Mouse (Mus musculus): Measurements from ENCODE around the gene Kirrel. TPM values are rescaled to one million over a fixed set of nuclear protein-coding genes. Genes with fewer than 3 reads are reported as not detected.

Gene Kirrel
- polyA plus RNA-seq, 1 experiment from 2014 or later, result 7.6 TPM

Other genes starting within 250 kb of the Kirrel start
- 56.4 and 60.7 TPM in 2 replicates for gene Cd1d1, start 175.3 kb downstream of the Kirrel start, polyA plus RNA-seq (2015; fragmentation: Nextera tagmentation; extraction: Ambion mirVana)
- 4.5 and 5.1 TPM in 2 replicates for gene Fcrls, start 89.0 kb upstream of the Kirrel start, polyA plus RNA-seq (2015; fragmentation: Nextera tagmentation; extraction: Ambion mirVana)
- 0.22 and 0.25 TPM in 2 replicates for gene Cd5l, start 183.1 kb upstream of the Kirrel start, polyA plus RNA-seq (2015; fragmentation: Nextera tagmentation; extraction: Ambion mirVana)
- gene Fcrl1, start 201.6 kb upstream of the Kirrel start, polyA plus RNA-seq (2015; fragmentation: Nextera tagmentation; extraction: Ambion mirVana), result 0.25 TPM in 2 replicates